Mouse (Mus musculus) myocyte (in vitro differentiated cells): Measurements from ENCODE around the gene Six1.

ENCODE experiments used
- CEBPB ChIP-seq: IDR thresholded peaks from 2 replicates; pipeline ENCODE4 v1.6.1; 2011; ENCODE audit warnings: mild to moderate bottlenecking, moderate library complexity; ENCODE audit not compliant: poor library complexity, insufficient read depth, severe bottlenecking
- E2F4 ChIP-seq: IDR thresholded peaks from one replicate; pipeline ENCODE4 v1.6.1; 2011; ENCODE audit warnings: mild to moderate bottlenecking, control low read depth, moderate library complexity; ENCODE audit not compliant: insufficient read depth
- MAX ChIP-seq: IDR thresholded peaks from one replicate; pipeline ENCODE4 v1.6.1; 2011; ENCODE audit warnings: low read depth, mild to moderate bottlenecking, control low read depth
- MYOD1 ChIP-seq, 3 experiments: IDR thresholded peaks; one replicate each; pipeline ENCODE4 v1.6.1; 2011; ENCODE audit warnings: control low read depth in 2 of 3, low read depth in 2 of 3, mild to moderate bottlenecking in 2 of 3, moderate library complexity in 1 of 3; ENCODE audit not compliant: insufficient read length in 2 of 3, control insufficient read depth in 1 of 3
- POLR2A ChIP-seq: IDR thresholded peaks from one replicate; pipeline ENCODE4 v1.6.1; 2011; ENCODE audit warnings: low read depth, mild to moderate bottlenecking, control low read depth, moderate library complexity; ENCODE audit not compliant: insufficient read length
- POLR2AphosphoS2 ChIP-seq: IDR thresholded peaks from one replicate; pipeline ENCODE4 v1.6.1; 2011; ENCODE audit warnings: low read depth, control low read depth; ENCODE audit not compliant: insufficient read length
- REST ChIP-seq: IDR thresholded peaks from one replicate; pipeline ENCODE4 v1.6.1; 2011; ENCODE audit warnings: mild to moderate bottlenecking, control low read depth, moderate library complexity; ENCODE audit not compliant: insufficient read depth, insufficient read length
- SRF ChIP-seq: IDR thresholded peaks from one replicate; pipeline ENCODE4 v1.6.1; 2011; ENCODE audit warnings: low read depth; ENCODE audit not compliant: control insufficient read depth, insufficient read length
- TCF12 ChIP-seq: IDR thresholded peaks from one replicate; pipeline ENCODE4 v1.6.1; 2011; ENCODE audit warnings: mild to moderate bottlenecking, control low read depth; ENCODE audit not compliant: poor library complexity, insufficient read depth, severe bottlenecking
- USF1 ChIP-seq: IDR thresholded peaks from one replicate; pipeline ENCODE4 v1.6.1; 2011; ENCODE audit warnings: low read depth, mild to moderate bottlenecking, control low read depth, moderate library complexity

GRCm38 (mm10) chr12:73034901-73035895, 18.5 kb downstream of the Six1 start:
- no peak for TF ChIP-seq REST
- TF ChIP-seq USF1, result no peak
- peak in 1 of 3 experiments; percentile 44 for TF ChIP-seq MYOD1 (IDR thresholded peaks at IDR 0.05; ENCODE audit: control insufficient read depth in 1 of 3, insufficient read length in 2 of 3, low read depth in 2 of 3)
- TF ChIP-seq E2F4, result no peak
- TF ChIP-seq POLR2A, result no peak
- no peak for TF ChIP-seq MAX
- TF ChIP-seq CEBPB, result no peak
- TF ChIP-seq SRF, result no peak
- TF ChIP-seq POLR2AphosphoS2, result peak; percentile 35
- TF ChIP-seq TCF12, result no peak
